Mouse (Mus musculus) liver, embryonic 11.5 days (tissue): Measurements from ENCODE around the gene Abhd2. TPM values are rescaled to one million over a fixed set of nuclear protein-coding genes. Genes with fewer than 3 reads are reported as not detected.

Experiments
- ATAC-seq: fragments of 200-750 bp; cut with Nextera tagmentation; replicated peaks from 2 replicates; pipeline ENCODE4 v1.8.0; 2017; ENCODE audit warnings: moderate number of reproducible peaks, mild to moderate bottlenecking, moderate TSS enrichment, moderate library complexity; ENCODE audit not compliant: low FRiP score
- DNase-seq: peaks from one replicate; pipeline ENCODE4 v3.0.0-alpha.2; 2017; ENCODE audit warnings: low spot score
- H3K27ac ChIP-seq: fragments of 300-500 bp; sonication (generic); 2 replicates; pipeline ENCODE4 v1.5.1; 2014; ENCODE audit warnings: mild to moderate bottlenecking, low read depth, low read length, control low read depth
- H3K27me3 ChIP-seq: fragments of 300-500 bp; sonication (generic); replicated peaks from 2 replicates; pipeline ENCODE4 v1.6.1; 2014; ENCODE audit warnings: low read length, mixed read lengths; ENCODE audit not compliant: control insufficient read depth, insufficient read depth
- H3K36me3 ChIP-seq: fragments of 300-500 bp; sonication (generic); 2 replicates; pipeline ENCODE4 v1.6.1; 2014; ENCODE audit warnings: mild to moderate bottlenecking, low read length, moderate library complexity, mixed read lengths; ENCODE audit not compliant: control insufficient read depth, insufficient read depth
- H3K4me1 ChIP-seq: fragments of 300-500 bp; sonication (generic); replicated peaks from 2 replicates; pipeline ENCODE4 v1.6.1; 2014; ENCODE audit warnings: low read length, mixed read lengths; ENCODE audit not compliant: control insufficient read depth, insufficient read depth
- H3K4me2 ChIP-seq: fragments of 300-500 bp; sonication (generic); 2 replicates; pipeline ENCODE4 v1.6.1; 2014; ENCODE audit warnings: mild to moderate bottlenecking, control low read depth, moderate library complexity
- H3K4me3 ChIP-seq: fragments of 300-500 bp; sonication (generic); 2 replicates; pipeline ENCODE4 v1.5.1; 2014; ENCODE audit warnings: low read depth, low read length, control low read depth
- H3K9ac ChIP-seq: fragments of 300-500 bp; sonication (generic); 2 replicates; pipeline ENCODE4 v1.6.1; 2014; ENCODE audit warnings: low read depth, low read length, control low read depth
- H3K9me3 ChIP-seq: fragments of 300-500 bp; sonication (generic); 2 replicates; pipeline ENCODE4 v1.6.1; 2016; ENCODE audit warnings: low read length, inconsistent platforms, mixed read lengths; ENCODE audit not compliant: control insufficient read depth
- WGBS: fragments of 180-500 bp; shearing (Covaris S2); extraction: QIAGEN DNeasy Blood & Tissue Kit; methylation state at CpG from one replicate; pipeline ENCODE4 v1.1.7; 2014; 5-methylcytosine and 5-hydroxymethylcytosine counted together
- polyA plus RNA-seq: library from polyadenylated mRNA; unstranded; fragments of >200 nt; fragmentation: Nextera tagmentation; extraction: Ambion mirVana; gene quantifications from 2 replicates; pipeline ENCODE4 v1.2.1, GENCODE M21; 2014

The Abhd2 gene
- 11.5 and 13.4 TPM in 2 replicates for polyA plus RNA-seq

GRCm38 (mm10) chr7:79272789-79273718 is at the start of gene Abhd2:
Gene Abhd2 (plus strand): TSS chr7:79273199.
- Histone ChIP-seq H3K4me1 (peaks cover 82% of the 10 kb centered on the region), H3K36me3 (no peaks in the 10 kb centered on the region), H3K27ac (peak within 1 kb of the TSS; percentile 69), H3K4me3 (peak within 1 kb of the TSS; percentile 89), H3K4me2 (peak within 1 kb of the TSS; percentile 95), H3K9ac (peak within 1 kb of the TSS; percentile 85), H3K9me3 (no peaks in the 10 kb centered on the region), H3K27me3 (no peaks in the 10 kb centered on the region)
- DNase-seq, result peak; percentile 100
- ATAC-seq, result peak; percentile 97
- under 1% methylated on average over 54 of the region's 54 CpGs for WGBS

- Histone ChIP-seq H3K9ac (no peak overlapping the region), H3K27me3 (no peaks in the 10 kb centered on the region), H3K36me3 (no peaks in the 10 kb centered on the region), H3K9me3 (no peaks in the 10 kb centered on the region), H3K4me1 (no peaks in the 10 kb centered on the region), H3K27ac (no peak overlapping the region), H3K4me3 (no peak overlapping the region), H3K4me2 (no peak overlapping the region)
- ATAC-seq (no peak), DNase-seq (no peak)
- 59% methylated on average over 8 of the region's 8 CpGs for WGBS
Observed at GRCm38 (mm10) chr7:79225477-79225876, 47.5 kb upstream of the Abhd2 start.

- no peak for ATAC-seq
Observed at GRCm38 (mm10) chr7:79226172-79226571, 46.8 kb upstream of the Abhd2 start.

GRCm38 (mm10) chr7:79226834-79227486 is 46.0 kb upstream of the Abhd2 start:
- no peaks in the 10 kb centered on the region for H3K9me3 ChIP-seq
- no peak for DNase-seq
- H3K4me3 ChIP-seq, result no peak overlapping the region
- no peaks in the 10 kb centered on the region for H3K4me1 ChIP-seq
- no peaks in the 10 kb centered on the region for H3K27me3 ChIP-seq
- 71% methylated on average over 6 of the region's 10 CpGs for WGBS
- ATAC-seq, result no peak
- no peaks in the 10 kb centered on the region for H3K36me3 ChIP-seq
- H3K9ac ChIP-seq, result no peak overlapping the region
- H3K4me2 ChIP-seq, result no peak overlapping the region
- no peak overlapping the region for H3K27ac ChIP-seq

More at GRCm38 (mm10) chr7:79226172-79226571, 46.8 kb upstream of the Abhd2 start:
- no peak overlapping the region for H3K4me3 ChIP-seq
- H3K9me3 ChIP-seq, result no peaks in the 10 kb centered on the region
- no peak overlapping the region for H3K4me2 ChIP-seq
- no peaks in the 10 kb centered on the region for H3K36me3 ChIP-seq
- no peak overlapping the region for H3K27ac ChIP-seq
- WGBS, result 87% methylated on average over 5 of the region's 5 CpGs
- DNase-seq, result no peak
- H3K4me1 ChIP-seq, result no peaks in the 10 kb centered on the region
- H3K9ac ChIP-seq, result no peak overlapping the region
- H3K27me3 ChIP-seq, result no peaks in the 10 kb centered on the region

GRCm38 (mm10) chr7:79228471-79228870 is 44.5 kb upstream of the Abhd2 start:
- Histone ChIP-seq H3K4me2 (no peak overlapping the region), H3K4me3 (no peak overlapping the region), H3K4me1 (no peaks in the 10 kb centered on the region), H3K9ac (no peak overlapping the region), H3K36me3 (no peaks in the 10 kb centered on the region), H3K27ac (no peak overlapping the region), H3K27me3 (no peaks in the 10 kb centered on the region), H3K9me3 (no peaks in the 10 kb centered on the region)
- DNase-seq (peak; percentile 75), ATAC-seq (peak; percentile 49; the same call in 1 of the 2 replicates)
- WGBS, result 28% methylated on average over 9 of the region's 9 CpGs

GRCm38 (mm10) chr7:79231577-79231976 is 41.4 kb upstream of the Abhd2 start:
- no peak overlapping the region for H3K9ac ChIP-seq
- ATAC-seq, result no peak
- no peaks in the 10 kb centered on the region for H3K4me1 ChIP-seq
- H3K9me3 ChIP-seq, result no peaks in the 10 kb centered on the region
- DNase-seq, result no peak
- 55% methylated on average over 2 of the region's 2 CpGs for WGBS
- H3K4me3 ChIP-seq, result no peak overlapping the region
- H3K4me2 ChIP-seq, result no peak overlapping the region
- no peaks in the 10 kb centered on the region for H3K36me3 ChIP-seq
- no peak overlapping the region for H3K27ac ChIP-seq
- H3K27me3 ChIP-seq, result peaks cover 2% of the 10 kb centered on the region; the same call in 1 of the 2 replicates

- ATAC-seq (no peak), DNase-seq (no peak)
- H3K36me3 ChIP-seq, result no peaks in the 10 kb centered on the region
- no peak overlapping the region for H3K27ac ChIP-seq
- no peak overlapping the region for H3K9ac ChIP-seq
- no peak overlapping the region for H3K4me3 ChIP-seq
- WGBS, result 69% methylated on average over 10 of the region's 10 CpGs
- H3K9me3 ChIP-seq, result no peaks in the 10 kb centered on the region
- no peak overlapping the region for H3K4me2 ChIP-seq
- H3K4me1 ChIP-seq, result no peaks in the 10 kb centered on the region
- peaks cover 4% of the 10 kb centered on the region; the same call in 1 of the 2 replicates for H3K27me3 ChIP-seq
Observed at GRCm38 (mm10) chr7:79232048-79232447, 41.0 kb upstream of the Abhd2 start.

- Histone ChIP-seq H3K27me3 (peaks cover 7% of the 10 kb centered on the region; the same call in 1 of the 2 replicates), H3K9ac (no peak overlapping the region), H3K27ac (no peak overlapping the region), H3K4me3 (no peak overlapping the region), H3K36me3 (no peaks in the 10 kb centered on the region), H3K9me3 (no peaks in the 10 kb centered on the region), H3K4me1 (no peaks in the 10 kb centered on the region), H3K4me2 (no peak overlapping the region)
- WGBS, result 81% methylated on average over 5 of the region's 5 CpGs
- no peak for DNase-seq
- no peak for ATAC-seq
Observed at GRCm38 (mm10) chr7:79238741-79239140, 34.3 kb upstream of the Abhd2 start.
